Mouse (Mus musculus) heart, embryonic 11.5 days (tissue): ENCODE measurements around the gene Tbc1d22a. TPM values are rescaled to one million over a fixed set of nuclear protein-coding genes. Genes with fewer than 3 reads are reported as not detected.

ENCODE experiments used
- polyA plus RNA-seq: library from polyadenylated mRNA; unstranded; fragments of >200 nt; fragmentation: Nextera tagmentation; extraction: Ambion mirVana; gene quantifications from 2 replicates; pipeline ENCODE4 v1.2.1, GENCODE M21; 2014

Gene Tbc1d22a
- polyA plus RNA-seq, 1 experiment from 2014 or later = 6.0 TPM

Other genes with a start within 250 kb of the Tbc1d22a start
- gene Celsr1, start 180.7 kb upstream of the Tbc1d22a start, polyA plus RNA-seq = 2.1 and 2.2 TPM in 2 replicates
- 4.9 and 6.5 TPM in 2 replicates for gene Gramd4, start 156.8 kb upstream of the Tbc1d22a start, polyA plus RNA-seq
- 10.1 and 10.6 TPM in 2 replicates for gene Cerk, start 28.3 kb upstream of the Tbc1d22a start, polyA plus RNA-seq